Mouse (Mus musculus) cerebellum, adult 2 months (tissue): ENCODE measurements at regions not wholly inside any gene's neighbourhood (a gene's known extent, or its start where the extent isn't known, plus 50 kb on each side); places are given as distances from the start of the nearest gene placed in this dataset.

ENCODE experiments used
- CTCF ChIP-seq: fragments of 200-500 bp; IDR thresholded peaks from 2 replicates; pipeline ENCODE4 v1.5.1; 2011; ENCODE audit warnings: low read depth, mild to moderate bottlenecking, control low read depth, low read length, moderate library complexity, borderline replicate concordance; ENCODE audit not compliant: insufficient read depth
- POLR2A ChIP-seq: fragments of 200-500 bp; IDR thresholded peaks from 2 replicates; pipeline ENCODE4 v1.6.1; 2011; ENCODE audit warnings: low read length, control low read depth, borderline replicate concordance; ENCODE audit not compliant: insufficient read depth

GRCm38 (mm10) chr14:72116842-72117241 is 374.8 kb downstream of the Gm9195 start:
- TF ChIP-seq CTCF, result no peak
- TF ChIP-seq POLR2A, result no peak
